Mouse (Mus musculus): ENCODE data around the gene Olfr723. TPM values are rescaled to one million over a fixed set of nuclear protein-coding genes. Genes with fewer than 3 reads are reported as not detected.
"Not testable (repeated sequence)": the region's sequence is repeated elsewhere in the genome, so short reads cannot be mapped to it uniquely, and the experiment has no call there.

Olfr723 gene
- polyA plus RNA-seq (2012; fragmentation: generic; extraction: Trizol), result not detected
- long read RNA-seq, experiment 1, result 0 reads
- long read RNA-seq, experiment 2, result 0 reads

GRCm38 (mm10) chr14:49931687-49932086 lies at the start of gene Olfr723:
Olfr723 (minus strand) TSS chr14:49931787.
- not testable (repeated sequence) for H3ac ChIP-seq (ENCODE audit: control insufficient read depth, insufficient read length, low read depth); H3K79me2 ChIP-seq (ENCODE audit: control insufficient read depth, insufficient read depth); H3K79me3 ChIP-seq (ENCODE audit: low read depth); H3K4me3 ChIP-seq (ENCODE audit: insufficient read depth, poor library complexity, severe bottlenecking); H3K27me3 ChIP-seq (ENCODE audit: control insufficient read depth, insufficient read depth, insufficient read length); H3K36me3 ChIP-seq (ENCODE audit: control insufficient read depth, insufficient read depth)

GRCm38 (mm10) chr14:49963174-49963573 lies 31.6 kb upstream of the Olfr723 start, which contains the start of gene Olfr724:
Olfr724 (minus strand) TSS chr14:49963274.
- not testable (repeated sequence) for H3K79me3 ChIP-seq (ENCODE audit: low read depth); H3K27me3 ChIP-seq (ENCODE audit: control insufficient read depth, insufficient read depth, insufficient read length); H3K36me3 ChIP-seq (ENCODE audit: control insufficient read depth, insufficient read depth); H3ac ChIP-seq (ENCODE audit: control insufficient read depth, insufficient read length, low read depth); H3K79me2 ChIP-seq (ENCODE audit: control insufficient read depth, insufficient read depth); H3K4me3 ChIP-seq (ENCODE audit: insufficient read depth, poor library complexity, severe bottlenecking)

- H3K79me2 ChIP-seq (ENCODE audit: control insufficient read depth, insufficient read depth), result no peaks in the 10 kb centered on the region
- H3K79me3 ChIP-seq (ENCODE audit: low read depth), result no peaks in the 10 kb centered on the region
- no peak overlapping the region for H3K4me3 ChIP-seq (ENCODE audit: insufficient read depth, poor library complexity, severe bottlenecking)
- H3K27me3 ChIP-seq (ENCODE audit: control insufficient read depth, insufficient read depth, insufficient read length), result no peaks in the 10 kb centered on the region
- TF ChIP-seq MYOG (IDR thresholded peaks at IDR 0.05; ENCODE audit: control insufficient read depth, extremely low read depth, insufficient read length) (no peak), USF1 (IDR thresholded peaks at IDR 0.05; ENCODE audit: low read depth) (no peak), MAX (IDR thresholded peaks at IDR 0.05) (no peak), FOSL1 (IDR thresholded peaks at IDR 0.05; ENCODE audit: insufficient read depth, low read length, poor library complexity, severe bottlenecking) (no peak), MYOD1 (IDR thresholded peaks at IDR 0.05; ENCODE audit: control insufficient read depth, insufficient read length, low read depth) (no peak), CTCF (IDR thresholded peaks at IDR 0.05; ENCODE audit: control insufficient read depth, insufficient read depth, insufficient read length) (no peak), CEBPB (IDR thresholded peaks at IDR 0.05; ENCODE audit: low read depth) (no peak)
- no peak overlapping the region for H3ac ChIP-seq (ENCODE audit: control insufficient read depth, insufficient read length, low read depth)
- no peaks in the 10 kb centered on the region for H3K36me3 ChIP-seq (ENCODE audit: control insufficient read depth, insufficient read depth)
Measured at GRCm38 (mm10) chr14:49955890-49956289, 24.3 kb upstream of the Olfr723 start.

GRCm38 (mm10) chr14:49901899-49902298 lies 29.7 kb downstream of the Olfr723 start, which contains the start of gene Olfr722:
Olfr722 (minus strand) TSS chr14:49901999.
- Histone ChIP-seq H3K79me2 (ENCODE audit: control insufficient read depth, insufficient read depth) (no peaks in the 10 kb centered on the region), H3K4me3 (ENCODE audit: insufficient read depth, poor library complexity, severe bottlenecking) (no peak within 1 kb of the TSS), H3K27me3 (ENCODE audit: control insufficient read depth, insufficient read depth, insufficient read length) (no peaks in the 10 kb centered on the region), H3K36me3 (ENCODE audit: control insufficient read depth, insufficient read depth) (no peaks in the 10 kb centered on the region), H3ac (ENCODE audit: control insufficient read depth, insufficient read length, low read depth) (no peak within 1 kb of the TSS), H3K79me3 (ENCODE audit: low read depth) (no peaks in the 10 kb centered on the region)
- TF ChIP-seq MYOD1 (IDR thresholded peaks at IDR 0.05; ENCODE audit: control insufficient read depth, insufficient read length, low read depth) (no peak), CEBPB (IDR thresholded peaks at IDR 0.05; ENCODE audit: low read depth) (no peak), USF1 (IDR thresholded peaks at IDR 0.05; ENCODE audit: low read depth) (no peak), MAX (IDR thresholded peaks at IDR 0.05) (no peak), MYOG (IDR thresholded peaks at IDR 0.05; ENCODE audit: control insufficient read depth, extremely low read depth, insufficient read length) (no peak), FOSL1 (IDR thresholded peaks at IDR 0.05; ENCODE audit: insufficient read depth, low read length, poor library complexity, severe bottlenecking) (no peak), CTCF (IDR thresholded peaks at IDR 0.05; ENCODE audit: control insufficient read depth, insufficient read depth, insufficient read length) (no peak)

Other genes with a start within 250 kb of the Olfr723 start
- gene Armh4, start 148.4 kb downstream of the Olfr723 start, polyA plus RNA-seq (2012; fragmentation: generic; extraction: Trizol), result not detected
- gene Olfr722, start 29.8 kb downstream of the Olfr723 start, polyA plus RNA-seq (2012; fragmentation: generic; extraction: Trizol), result not detected
- gene Olfr724, start 31.5 kb upstream of the Olfr723 start, polyA plus RNA-seq (2012; fragmentation: generic; extraction: Trizol), result not detected
- not detected for gene Olfr725, start 108.6 kb upstream of the Olfr723 start, polyA plus RNA-seq (2012; fragmentation: generic; extraction: Trizol)
- not detected for gene Olfr726, start 159.2 kb upstream of the Olfr723 start, polyA plus RNA-seq (2012; fragmentation: generic; extraction: Trizol)
- not detected for gene Olfr727, start 191.4 kb upstream of the Olfr723 start, polyA plus RNA-seq (2012; fragmentation: generic; extraction: Trizol)
- not detected for gene Olfr728, start 210.9 kb upstream of the Olfr723 start, polyA plus RNA-seq (2012; fragmentation: generic; extraction: Trizol)
- gene Olfr729, start 221.1 kb upstream of the Olfr723 start, polyA plus RNA-seq (2012; fragmentation: generic; extraction: Trizol), result not detected